Mouse (Mus musculus) erythroblast, embryonic 14.5 days (primary cell): ENCODE data around the gene Gpr171.

Experiments
- GATA1 ChIP-seq: IDR thresholded peaks from 2 replicates; pipeline ENCODE4 v1.6.1; 2012; ENCODE audit warnings: low read length, inconsistent platforms, mixed read lengths
- TAL1 ChIP-seq: IDR thresholded peaks from 3 replicates; pipeline ENCODE4 v1.6.1; 2012; ENCODE audit warnings: low read length, inconsistent platforms, mixed read lengths

GRCm38 (mm10) chr3:59135911-59136653 is 34.5 kb upstream of the Gpr171 start:
- TF ChIP-seq TAL1: no peak
- TF ChIP-seq GATA1: no peak
